Mouse (Mus musculus) liver, embryonic 12.5 days (tissue): Measurements from ENCODE around the gene AF067061. TPM values are rescaled to one million over a fixed set of nuclear protein-coding genes. Genes with fewer than 3 reads are reported as not detected.

Experiments used
- ATAC-seq: fragments of 200-750 bp; cut with Nextera tagmentation; 2 replicates; pipeline ENCODE4 v1.8.0; 2017; ENCODE audit warnings: moderate number of reproducible peaks, mild to moderate bottlenecking, moderate library complexity
- H3K27ac ChIP-seq: fragments of 300-500 bp; sonication (generic); 2 replicates; pipeline ENCODE4 v1.5.1; 2016; ENCODE audit warnings: mild to moderate bottlenecking
- H3K27me3 ChIP-seq: fragments of 300-500 bp; sonication (generic); replicated peaks from 2 replicates; pipeline ENCODE4 v1.6.1; 2016; ENCODE audit warnings: mild to moderate bottlenecking, moderate library complexity
- H3K36me3 ChIP-seq: fragments of 300-500 bp; sonication (generic); 2 replicates; pipeline ENCODE4 v1.6.1; 2016; ENCODE audit warnings: mild to moderate bottlenecking, moderate library complexity
- H3K4me1 ChIP-seq: fragments of 300-500 bp; sonication (generic); 2 replicates; pipeline ENCODE4 v1.6.1; 2016
- H3K4me2 ChIP-seq: fragments of 300-500 bp; sonication (generic); 2 replicates; pipeline ENCODE4 v1.6.1; 2016; ENCODE audit warnings: mild to moderate bottlenecking, moderate library complexity
- H3K4me3 ChIP-seq: fragments of 300-500 bp; sonication (generic); 2 replicates; pipeline ENCODE4 v1.5.1; 2016; ENCODE audit warnings: mild to moderate bottlenecking, moderate library complexity
- H3K9ac ChIP-seq: fragments of 300-500 bp; sonication (generic); 2 replicates; pipeline ENCODE4 v1.6.1; 2016; ENCODE audit warnings: mild to moderate bottlenecking, moderate library complexity
- H3K9me3 ChIP-seq: fragments of 300-500 bp; sonication (generic); replicated peaks from 2 replicates; pipeline ENCODE4 v1.6.1; 2016; ENCODE audit warnings: mild to moderate bottlenecking, moderate library complexity
- WGBS: fragments of 180-500 bp; shearing (Covaris S2); methylation state at CpG from one replicate; pipeline ENCODE4 v1.1.7; 2016; ENCODE audit not compliant: insufficient replicate concordance; 5-methylcytosine and 5-hydroxymethylcytosine counted together
- polyA plus RNA-seq: library from polyadenylated mRNA; unstranded; fragments of >200 nt; fragmentation: Nextera tagmentation; extraction: Ambion mirVana; gene quantifications from 2 replicates; pipeline ENCODE4 v1.2.1, GENCODE M21; 2016

The AF067061 gene
- polyA plus RNA-seq, 1 experiment from 2014 or later: not detected

DNA sequence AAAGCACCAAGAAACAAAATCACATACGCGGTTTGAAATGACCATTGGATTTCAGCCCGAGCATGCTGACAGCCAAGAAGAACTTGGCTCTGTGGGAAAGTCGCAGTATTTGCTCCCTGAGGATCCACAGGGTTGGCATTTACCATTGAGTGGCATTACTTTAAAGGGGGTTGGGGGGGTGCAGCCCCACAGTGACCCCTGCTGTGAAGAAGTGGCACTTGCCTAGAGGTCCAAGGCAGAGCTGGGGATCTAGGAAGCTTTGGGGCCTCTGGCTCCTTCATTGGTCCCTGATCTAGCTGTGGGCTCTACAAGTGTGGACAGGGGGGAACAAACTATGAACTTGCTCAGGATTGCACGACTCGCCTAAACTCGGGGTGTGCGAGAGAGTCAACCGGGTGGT, 15.9 kb downstream of the AF067061 start:
- 74% methylated on average over 9 of the region's 9 CpGs for WGBS
- Histone ChIP-seq H3K36me3 (no peaks in the 10 kb centered on the region), H3K27me3 (no peaks in the 10 kb centered on the region), H3K4me1 (no peaks in the 10 kb centered on the region), H3K9ac (no peak overlapping the region), H3K27ac (no peak overlapping the region), H3K9me3 (no peaks in the 10 kb centered on the region), H3K4me2 (no peak overlapping the region), H3K4me3 (no peak overlapping the region)
- no peak for ATAC-seq

GRCm38 (mm10) chr13:120299324-120299894, 36.5 kb downstream of the AF067061 start:
- no peak overlapping the region for H3K27ac ChIP-seq
- ATAC-seq: no peak
- no peak overlapping the region for H3K4me3 ChIP-seq
- no peaks in the 10 kb centered on the region for H3K9me3 ChIP-seq
- H3K4me2 ChIP-seq: no peak overlapping the region
- no peak overlapping the region for H3K9ac ChIP-seq
- no peaks in the 10 kb centered on the region for H3K27me3 ChIP-seq
- 30% methylated on average over 1 of the region's 1 CpGs for WGBS
- no peaks in the 10 kb centered on the region for H3K4me1 ChIP-seq
- H3K36me3 ChIP-seq: no peaks in the 10 kb centered on the region

DNA sequence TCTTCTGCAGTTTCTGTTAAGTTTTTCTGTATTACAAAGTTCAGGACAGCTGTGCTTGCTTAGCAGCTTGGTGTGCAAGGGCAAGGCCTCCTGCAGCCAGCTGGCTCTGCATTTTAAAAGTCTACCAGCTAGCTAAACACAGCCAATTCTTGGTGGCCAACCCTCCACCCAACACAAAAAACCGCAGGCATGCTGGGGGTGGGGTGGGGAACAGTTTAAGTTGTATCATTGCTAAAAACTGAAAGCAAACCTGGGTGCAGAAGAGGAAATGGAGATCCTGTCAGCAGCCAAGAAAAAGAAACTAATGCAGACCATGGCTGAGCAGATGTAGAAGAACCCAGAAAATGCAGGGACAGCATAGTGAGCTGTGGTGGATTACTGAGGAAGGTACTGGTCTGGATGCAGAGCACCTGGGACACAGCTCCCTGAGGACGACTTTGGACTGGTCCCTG, 37.1 kb downstream of the AF067061 start, which contains the start of gene BC147527:
BC147527 (plus strand) TSS at position 402 of the 452 bp plus-strand sequence.
- Histone ChIP-seq H3K4me3 (no peak within 1 kb of the TSS), H3K27ac (no peak within 1 kb of the TSS), H3K36me3 (no peaks in the 10 kb centered on the region), H3K9ac (no peak within 1 kb of the TSS), H3K4me1 (no peaks in the 10 kb centered on the region), H3K27me3 (no peaks in the 10 kb centered on the region), H3K4me2 (no peak within 1 kb of the TSS), H3K9me3 (no peaks in the 10 kb centered on the region)
- no peak for ATAC-seq
- 30% methylated on average over 2 of the region's 2 CpGs for WGBS

- H3K4me3 ChIP-seq: no peak overlapping the region
- no peaks in the 10 kb centered on the region for H3K36me3 ChIP-seq
- ATAC-seq: no peak
- H3K9me3 ChIP-seq: no peaks in the 10 kb centered on the region
- H3K27ac ChIP-seq: no peak overlapping the region
- H3K4me2 ChIP-seq: no peak overlapping the region
- no peaks in the 10 kb centered on the region for H3K27me3 ChIP-seq
- no peaks in the 10 kb centered on the region for H3K4me1 ChIP-seq
- H3K9ac ChIP-seq: no peak overlapping the region
- 60% methylated on average over 4 of the region's 4 CpGs for WGBS
Measured at GRCm38 (mm10) chr13:120300853-120301252, 37.9 kb downstream of the AF067061 start.

DNA sequence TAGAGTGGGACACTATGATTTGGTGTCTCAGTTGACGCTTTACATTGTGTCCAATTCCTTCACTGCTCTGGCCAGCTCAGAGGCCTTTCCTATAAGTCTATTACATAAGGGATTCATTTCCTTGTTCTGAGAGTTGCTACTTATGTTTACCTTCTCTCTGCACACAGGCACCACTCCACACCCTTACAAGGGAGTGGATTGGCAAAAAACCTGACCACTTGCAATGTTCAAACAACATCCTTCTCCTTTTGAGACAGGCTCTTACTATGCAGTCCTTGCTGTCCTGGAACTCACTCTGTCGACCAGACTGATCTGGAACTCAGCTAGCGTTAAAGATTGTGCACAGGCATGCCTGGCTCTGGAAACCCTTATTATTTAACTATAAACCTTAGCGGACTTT, 47.8 kb downstream of the AF067061 start:
- Histone ChIP-seq H3K27me3 (0 out of 2 replicates have a peak, but pooled peaks cover 4% of the 10 kb centered on the region), H3K36me3 (no peaks in the 10 kb centered on the region), H3K9ac (no peak overlapping the region), H3K4me3 (no peak overlapping the region), H3K9me3 (no peaks in the 10 kb centered on the region), H3K4me2 (no peak overlapping the region), H3K4me1 (no peaks in the 10 kb centered on the region), H3K27ac (no peak overlapping the region)
- 62% methylated on average over 4 of the region's 4 CpGs for whole genome bisulfite sequencing
- ATAC-seq: no peak

DNA sequence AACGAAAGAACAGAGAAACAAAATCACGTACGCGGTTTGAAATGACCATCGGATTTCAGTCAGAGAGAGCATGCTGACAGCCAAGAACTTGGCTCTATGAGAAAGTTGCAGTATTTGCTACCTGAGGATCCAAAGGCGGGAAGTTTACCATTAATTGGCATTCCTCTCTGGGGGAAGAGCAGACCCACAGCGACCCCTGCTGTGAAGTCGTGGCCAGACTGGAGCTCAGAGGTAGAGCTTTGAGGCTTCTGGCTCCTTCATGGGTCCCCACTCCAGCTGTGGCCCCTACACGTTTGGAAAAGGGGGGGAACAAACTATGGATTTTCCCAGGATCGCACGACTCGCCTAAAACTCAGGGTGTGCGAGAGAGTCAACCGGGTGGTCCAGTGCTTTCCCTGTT, 50.7 kb downstream of the AF067061 start:
- Histone ChIP-seq H3K4me3 (no peak overlapping the region), H3K27ac (no peak overlapping the region), H3K4me2 (no peak overlapping the region), H3K9ac (no peak overlapping the region), H3K9me3 (no peaks in the 10 kb centered on the region), H3K4me1 (no peaks in the 10 kb centered on the region), H3K27me3 (0 out of 2 replicates have a peak, but pooled peaks cover 4% of the 10 kb centered on the region), H3K36me3 (no peaks in the 10 kb centered on the region)
- 31% methylated on average over 14 of the region's 14 CpGs for WGBS
- no peak for ATAC-seq

Other genes starting within 250 kb of the AF067061 start
- not detected in 2 replicates for gene Gm36079, start 236.1 kb upstream of the AF067061 start, polyA plus RNA-seq
- not detected in 2 replicates for gene Gm21188, start 210.9 kb upstream of the AF067061 start, polyA plus RNA-seq
- not detected in 2 replicates for gene Gm20767, start 122.9 kb upstream of the AF067061 start, polyA plus RNA-seq
- gene Gm21818, start 90.7 kb upstream of the AF067061 start, polyA plus RNA-seq: not detected in 2 replicates
- not detected in 2 replicates for gene Gm21762, start 47.2 kb upstream of the AF067061 start, polyA plus RNA-seq
- gene Gm21731, start 24.0 kb upstream of the AF067061 start, polyA plus RNA-seq: not detected in 2 replicates
- 0.33 and 0.43 TPM in 2 replicates for gene BC147527, start 37.3 kb downstream of the AF067061 start, polyA plus RNA-seq
- not detected in 2 replicates for gene Tcstv3, start 53.8 kb downstream of the AF067061 start, polyA plus RNA-seq